Mouse (Mus musculus): Measurements from ENCODE around the gene St3gal4. TPM values are rescaled to one million over a fixed set of nuclear protein-coding genes. Genes with fewer than 3 reads are reported as not detected.
"Not testable (repeated sequence)": the region's sequence is repeated elsewhere in the genome, so short reads cannot be mapped to it uniquely, and the experiment has no call there.

St3gal4 gene
- total and polyA plus RNA-seq, 3 experiments, result 54.2 to 56.3 TPM; not detected in 1

GRCm38 (mm10) chr9:35156862-35157261 lies 37.8 kb upstream of the St3gal4 start:
- Histone ChIP-seq H3K27me3 (ENCODE audit: control insufficient read depth in 1 of 2, insufficient read depth in 2 of 2, low read length in 2 of 2) (no peaks in the 10 kb centered on the region), H3K79me2 (ENCODE audit: control insufficient read depth, insufficient read depth, low read length, poor library complexity) (no peaks in the 10 kb centered on the region), H3K9ac (ENCODE audit: control insufficient read depth, low read depth, low read length, poor library complexity, severe bottlenecking) (no peak overlapping the region), H3K36me3 (ENCODE audit: control insufficient read depth in 1 of 2, insufficient read depth in 2 of 2, low read length in 2 of 2) (no peaks in the 10 kb centered on the region; a peak in 1 of 4 replicates), H3K9me3 (replicated peaks; ENCODE audit: insufficient read depth, low read length) (no peaks in the 10 kb centered on the region), H3K4me3 (ENCODE audit: control insufficient read depth in 1 of 2, insufficient read depth in 1 of 2, low read depth in 2 of 2, low read length in 2 of 2) (no peak overlapping the region), H3K4me1 (ENCODE audit: control insufficient read depth in 1 of 2, insufficient read depth in 2 of 2, low read length in 2 of 2) (no peaks in the 10 kb centered on the region), H3K27ac (ENCODE audit: control insufficient read depth, low read depth, low read length) (no peak overlapping the region)
- no peak for TF ChIP-seq TBP (IDR thresholded peaks at IDR 0.05; ENCODE audit: low read depth, low read length)
- no peak for DNase-seq (ENCODE audit: low read depth, low spot score)

GRCm38 (mm10) chr9:35156002-35156710 lies 37.1 kb upstream of the St3gal4 start:
- H3K4me3 ChIP-seq (ENCODE audit: control insufficient read depth in 1 of 2, insufficient read depth in 1 of 2, low read depth in 2 of 2, low read length in 2 of 2), result no peak overlapping the region
- TF ChIP-seq EP300 (IDR thresholded peaks at IDR 0.05; ENCODE audit: low read depth in 1 of 2, low read length in 2 of 2) (no peak), HCFC1 (IDR thresholded peaks at IDR 0.05; ENCODE audit: low read depth, low read length) (no peak), CHD1 (IDR thresholded peaks at IDR 0.05; ENCODE audit: low read depth, low read length) (no peak), BHLHE40 (IDR thresholded peaks at IDR 0.05; ENCODE audit: borderline replicate concordance, low read depth, low read length) (no peak), ZKSCAN1 (IDR thresholded peaks at IDR 0.05; ENCODE audit: low read depth, low read length) (no peak), MAFK (IDR thresholded peaks at IDR 0.05; ENCODE audit: borderline replicate concordance, low read depth, low read length) (no peak), POLR2AphosphoS5 (IDR thresholded peaks at IDR 0.05; ENCODE audit: borderline replicate concordance, low read depth, low read length) (no peak)
- no peaks in the 10 kb centered on the region for H3K4me1 ChIP-seq (ENCODE audit: control insufficient read depth in 1 of 2, insufficient read depth in 2 of 2, low read length in 2 of 2)
- no peaks in the 10 kb centered on the region for H3K79me2 ChIP-seq (ENCODE audit: control insufficient read depth, insufficient read depth, low read length, poor library complexity)
- no peaks in the 10 kb centered on the region for H3K27me3 ChIP-seq (ENCODE audit: control insufficient read depth in 1 of 2, insufficient read depth in 2 of 2, low read length in 2 of 2)
- no peaks in the 10 kb centered on the region for H3K9me3 ChIP-seq (replicated peaks; ENCODE audit: insufficient read depth, low read length)
- DNase-seq (ENCODE audit: low read depth, low spot score), result no peak
- no peaks in the 10 kb centered on the region; a peak in 1 of 4 replicates for H3K36me3 ChIP-seq (ENCODE audit: control insufficient read depth in 1 of 2, insufficient read depth in 2 of 2, low read length in 2 of 2)
- no peak overlapping the region for H3K27ac ChIP-seq (ENCODE audit: control insufficient read depth, low read depth, low read length)
- no peak overlapping the region for H3K9ac ChIP-seq (ENCODE audit: control insufficient read depth, low read depth, low read length, poor library complexity, severe bottlenecking)

GRCm38 (mm10) chr9:35152923-35153322 lies 33.9 kb upstream of the St3gal4 start:
- Histone ChIP-seq H3K9me3 (replicated peaks; ENCODE audit: insufficient read depth, low read length) (no peaks in the 10 kb centered on the region), H3K27me3 (ENCODE audit: control insufficient read depth in 1 of 2, insufficient read depth in 2 of 2, low read length in 2 of 2) (no peaks in the 10 kb centered on the region), H3K36me3 (ENCODE audit: control insufficient read depth in 1 of 2, insufficient read depth in 2 of 2, low read length in 2 of 2) (no peaks in the 10 kb centered on the region), H3K9ac (ENCODE audit: control insufficient read depth, low read depth, low read length, poor library complexity, severe bottlenecking) (no peak overlapping the region), H3K79me2 (ENCODE audit: control insufficient read depth, insufficient read depth, low read length, poor library complexity) (no peaks in the 10 kb centered on the region), H3K4me1 (ENCODE audit: control insufficient read depth in 1 of 2, insufficient read depth in 2 of 2, low read length in 2 of 2) (no peaks in the 10 kb centered on the region), H3K4me3 (ENCODE audit: control insufficient read depth in 1 of 2, insufficient read depth in 1 of 2, low read depth in 2 of 2, low read length in 2 of 2) (no peak overlapping the region), H3K27ac (ENCODE audit: control insufficient read depth, low read depth, low read length) (no peak overlapping the region)
- DNase-seq (ENCODE audit: low read depth, low spot score), result no peak
- no peak for TF ChIP-seq CTCF (IDR thresholded peaks at IDR 0.05 in 2 of 3, conservative IDR thresholded peaks at IDR 0.05 in 1 of 3; ENCODE audit: control insufficient read depth in 1 of 3, insufficient read depth in 1 of 3, low read depth in 2 of 3, low read length in 3 of 3, poor library complexity in 1 of 3, severe bottlenecking in 1 of 3)
- TF ChIP-seq SMC3 (IDR thresholded peaks at IDR 0.05; ENCODE audit: low read depth, low read length), result no peak
- TF ChIP-seq SIN3A (IDR thresholded peaks at IDR 0.05; ENCODE audit: low read length), result no peak
- TF ChIP-seq POLR2AphosphoS5 (IDR thresholded peaks at IDR 0.05; ENCODE audit: borderline replicate concordance, low read depth, low read length), result no peak
- no peak for TF ChIP-seq TAL1 (IDR thresholded peaks at IDR 0.05; ENCODE audit: low read length)
- no peak for TF ChIP-seq POLR2A (IDR thresholded peaks at IDR 0.05; ENCODE audit: control insufficient read depth in 1 of 2, insufficient read depth in 1 of 2, low read depth in 1 of 2, low read length in 2 of 2, poor library complexity in 1 of 2)
- TF ChIP-seq TCF12 (IDR thresholded peaks at IDR 0.05; ENCODE audit: low read depth, low read length), result no peak
- TF ChIP-seq EP300 (IDR thresholded peaks at IDR 0.05; ENCODE audit: low read depth in 1 of 2, low read length in 2 of 2), result no peak
- TF ChIP-seq MAZ (IDR thresholded peaks at IDR 0.05; ENCODE audit: low read depth, low read length), result no peak

GRCm38 (mm10) chr9:35148822-35149221 lies 29.8 kb upstream of the St3gal4 start:
- H3K4me3 ChIP-seq (ENCODE audit: control insufficient read depth in 1 of 2, insufficient read depth in 1 of 2, low read depth in 2 of 2, low read length in 2 of 2); H3K79me2 ChIP-seq (ENCODE audit: control insufficient read depth, insufficient read depth, low read length, poor library complexity); H3K27ac ChIP-seq (ENCODE audit: control insufficient read depth, low read depth, low read length); H3K9me3 ChIP-seq (replicated peaks; ENCODE audit: insufficient read depth, low read length); DNase-seq (ENCODE audit: low read depth, low spot score); H3K36me3 ChIP-seq (ENCODE audit: control insufficient read depth in 1 of 2, insufficient read depth in 2 of 2, low read length in 2 of 2); H3K4me1 ChIP-seq (ENCODE audit: control insufficient read depth in 1 of 2, insufficient read depth in 2 of 2, low read length in 2 of 2); H3K27me3 ChIP-seq (ENCODE audit: control insufficient read depth in 1 of 2, insufficient read depth in 2 of 2, low read length in 2 of 2); H3K9ac ChIP-seq (ENCODE audit: control insufficient read depth, low read depth, low read length, poor library complexity, severe bottlenecking): not testable (repeated sequence)

- not testable (repeated sequence) for H3K79me2 ChIP-seq (ENCODE audit: control insufficient read depth, insufficient read depth, low read length, poor library complexity); H3K9ac ChIP-seq (ENCODE audit: control insufficient read depth, low read depth, low read length, poor library complexity, severe bottlenecking); DNase-seq (ENCODE audit: low read depth, low spot score); H3K27me3 ChIP-seq (ENCODE audit: control insufficient read depth in 1 of 2, insufficient read depth in 2 of 2, low read length in 2 of 2); H3K27ac ChIP-seq (ENCODE audit: control insufficient read depth, low read depth, low read length); H3K9me3 ChIP-seq (replicated peaks; ENCODE audit: insufficient read depth, low read length); H3K4me1 ChIP-seq (ENCODE audit: control insufficient read depth in 1 of 2, insufficient read depth in 2 of 2, low read length in 2 of 2); H3K4me3 ChIP-seq (ENCODE audit: control insufficient read depth in 1 of 2, insufficient read depth in 1 of 2, low read depth in 2 of 2, low read length in 2 of 2); H3K36me3 ChIP-seq (ENCODE audit: control insufficient read depth in 1 of 2, insufficient read depth in 2 of 2, low read length in 2 of 2)
These were observed 28.2 kb upstream of the St3gal4 start for GRCm38 (mm10) chr9:35147261-35147660.

Data from MEL (cell line).